Mouse (Mus musculus) intestine, postnatal 0 days (tissue): ENCODE measurements around the gene Gpr135. TPM values are rescaled to one million over a fixed set of nuclear protein-coding genes. Genes with fewer than 3 reads are reported as not detected.

Experiments
- ATAC-seq: fragments of 200-750 bp; cut with Nextera tagmentation; 2 replicates; pipeline ENCODE4 v1.8.0; 2017; ENCODE audit warnings: mild to moderate bottlenecking, moderate TSS enrichment, moderate library complexity
- H3K27ac ChIP-seq: fragments of 300-500 bp; sonication (generic); 2 replicates; pipeline ENCODE4 v1.5.1; 2014; ENCODE audit warnings: mild to moderate bottlenecking, low read depth, low read length, moderate library complexity
- H3K27me3 ChIP-seq: fragments of 300-500 bp; sonication (generic); replicated peaks from 2 replicates; pipeline ENCODE4 v1.6.1; 2014; ENCODE audit warnings: low read length, mixed read lengths; ENCODE audit not compliant: control insufficient read depth, insufficient read depth
- H3K36me3 ChIP-seq: fragments of 300-500 bp; sonication (generic); 2 replicates; pipeline ENCODE4 v1.6.1; 2014; ENCODE audit warnings: mild to moderate bottlenecking, moderate library complexity; ENCODE audit not compliant: control insufficient read depth, insufficient read depth
- H3K4me1 ChIP-seq: fragments of 300-500 bp; sonication (generic); replicated peaks from 2 replicates; pipeline ENCODE4 v1.6.1; 2014; ENCODE audit warnings: antibody characterized with exemption, low read length, mixed read lengths; ENCODE audit not compliant: control insufficient read depth, insufficient read depth
- H3K4me2 ChIP-seq: fragments of 300-500 bp; sonication (generic); replicated peaks from 2 replicates; pipeline ENCODE4 v1.6.1; 2014; ENCODE audit warnings: low read depth, mild to moderate bottlenecking, moderate library complexity
- H3K4me3 ChIP-seq: fragments of 300-500 bp; sonication (generic); 2 replicates; pipeline ENCODE4 v1.5.1; 2014; ENCODE audit warnings: low read depth, low read length
- H3K9ac ChIP-seq: fragments of 300-500 bp; sonication (generic); 2 replicates; pipeline ENCODE4 v1.6.1; 2014; ENCODE audit warnings: mild to moderate bottlenecking, low read depth, low read length
- H3K9me3 ChIP-seq: fragments of 300-500 bp; sonication (generic); 2 replicates; pipeline ENCODE4 v1.6.1; 2016; ENCODE audit warnings: mixed run types; ENCODE audit not compliant: control insufficient read depth
- CTCF ChIP-seq: sonication (generic); IDR thresholded peaks from 2 replicates; pipeline ENCODE4 v1.5.1; 2016; ENCODE audit warnings: low read depth, mild to moderate bottlenecking, control low read depth, antibody characterized with exemption, moderate library complexity
- WGBS: fragments of 180-500 bp; shearing (Covaris S2); extraction: QIAGEN DNeasy Blood & Tissue Kit; methylation state at CpG from one replicate; pipeline ENCODE4 v1.1.7; 2014; 5-methylcytosine and 5-hydroxymethylcytosine counted together
- polyA plus RNA-seq: library from polyadenylated mRNA; unstranded; fragments of >200 nt; fragmentation: Nextera tagmentation; extraction: Ambion mirVana; gene quantifications from 2 replicates; pipeline ENCODE4 v1.2.1, GENCODE M21; 2015

The Gpr135 gene
- polyA plus RNA-seq, 1 experiment from 2014 or later = 0.65 TPM

DNA sequence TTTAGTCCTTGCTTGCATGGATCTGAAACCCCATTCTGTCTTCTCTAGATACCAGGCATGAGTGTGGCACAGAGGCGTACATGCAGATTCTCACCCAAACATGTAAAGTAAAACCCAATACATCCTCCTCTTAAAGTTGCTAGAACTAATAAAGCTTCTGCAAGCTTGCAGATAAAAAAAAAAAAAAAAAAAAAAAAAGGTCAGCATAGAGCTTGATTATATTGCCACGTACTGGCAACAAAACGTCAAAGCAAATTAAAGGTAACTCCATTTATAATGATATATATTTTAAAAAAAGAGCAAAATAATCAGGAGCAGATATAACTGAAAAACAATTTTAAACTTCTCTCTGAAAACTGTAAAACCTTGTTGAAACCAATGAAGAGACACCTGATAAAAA is 29.7 kb downstream of the Gpr135 start:
- TF ChIP-seq CTCF = no peak
- Histone ChIP-seq H3K9ac (no peak overlapping the region), H3K27me3 (no peaks in the 10 kb centered on the region), H3K4me2 (no peak overlapping the region), H3K4me3 (no peak overlapping the region), H3K27ac (no peak overlapping the region), H3K9me3 (no peaks in the 10 kb centered on the region), H3K36me3 (no peaks in the 10 kb centered on the region), H3K4me1 (no peaks in the 10 kb centered on the region)
- ATAC-seq = no peak
- 93% methylated on average over 3 of the region's 3 CpGs for WGBS

DNA sequence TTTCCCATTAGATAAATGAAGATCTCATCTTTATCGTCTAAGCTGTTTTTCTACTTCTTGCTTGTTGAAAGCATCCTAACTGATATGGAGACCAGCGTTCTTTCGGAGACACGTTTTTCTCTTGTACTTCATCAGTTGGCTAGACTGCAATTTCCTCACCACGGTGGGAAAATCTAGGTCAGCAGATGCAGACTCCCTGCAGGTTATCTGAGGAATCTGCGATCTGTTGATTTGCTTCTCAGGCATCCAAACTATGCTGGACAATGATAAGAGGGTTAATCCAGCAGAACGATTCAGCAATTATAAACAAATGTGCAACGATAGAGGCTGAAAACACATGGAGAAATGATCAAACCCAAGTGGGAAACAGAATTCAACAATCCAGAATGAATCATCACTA is 31.4 kb downstream of the Gpr135 start:
- Histone ChIP-seq H3K9me3 (no peaks in the 10 kb centered on the region), H3K4me1 (no peaks in the 10 kb centered on the region), H3K27me3 (no peaks in the 10 kb centered on the region), H3K36me3 (no peaks in the 10 kb centered on the region), H3K9ac (no peak overlapping the region), H3K4me2 (no peak overlapping the region), H3K27ac (no peak overlapping the region), H3K4me3 (no peak overlapping the region)
- 45% methylated on average over 8 of the region's 8 CpGs for WGBS
- TF ChIP-seq CTCF = no peak
- no peak for ATAC-seq

DNA sequence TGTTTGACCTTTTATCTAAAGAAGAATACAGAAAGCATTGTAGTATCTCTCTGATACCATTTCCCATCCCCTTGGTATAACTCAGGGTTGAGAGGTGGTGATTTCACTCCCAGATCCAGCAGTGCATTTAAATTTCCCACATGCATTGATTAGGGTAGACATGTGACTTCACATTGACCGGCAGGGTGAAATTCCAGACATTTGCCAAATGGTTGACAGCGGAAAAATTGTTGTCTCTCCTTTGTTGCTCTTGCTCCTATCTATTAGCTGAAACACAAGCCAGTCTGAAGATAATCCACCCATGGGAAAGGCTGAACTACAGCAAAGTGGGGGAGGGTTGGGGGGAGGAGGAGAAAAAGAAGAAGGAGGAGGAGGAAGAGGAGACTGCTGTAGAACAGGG is 32.1 kb downstream of the Gpr135 start:
- H3K9me3 ChIP-seq = no peaks in the 10 kb centered on the region
- no peaks in the 10 kb centered on the region for H3K27me3 ChIP-seq
- no peak overlapping the region for H3K4me3 ChIP-seq
- TF ChIP-seq CTCF = no peak
- WGBS = 66% methylated on average over 2 of the region's 2 CpGs
- H3K4me2 ChIP-seq = no peak overlapping the region
- no peak for ATAC-seq
- H3K36me3 ChIP-seq = no peaks in the 10 kb centered on the region
- H3K27ac ChIP-seq = no peak overlapping the region
- H3K9ac ChIP-seq = no peak overlapping the region
- H3K4me1 ChIP-seq = no peaks in the 10 kb centered on the region

DNA sequence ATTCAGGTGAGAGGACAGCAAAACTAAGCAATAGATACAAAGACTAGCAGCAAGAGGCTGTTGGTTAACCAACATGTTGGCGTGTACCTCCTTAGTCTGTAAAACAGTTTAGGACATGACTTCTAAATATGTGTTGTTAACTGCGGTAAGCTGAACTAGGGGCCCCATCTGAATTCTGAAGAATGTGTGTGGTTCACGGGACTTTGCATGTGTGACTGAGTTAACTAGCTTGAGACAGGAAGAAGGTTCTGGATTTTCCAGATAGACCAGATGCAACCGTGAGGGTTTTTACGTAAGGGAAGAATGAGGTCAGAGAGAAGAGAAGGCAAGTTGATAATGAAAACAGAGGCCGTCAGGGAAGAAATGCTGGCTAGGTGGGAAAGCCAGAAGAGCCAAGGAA is 33.9 kb downstream of the Gpr135 start:
- Histone ChIP-seq H3K36me3 (no peaks in the 10 kb centered on the region), H3K27ac (no peak overlapping the region), H3K9me3 (no peaks in the 10 kb centered on the region), H3K9ac (no peak overlapping the region), H3K4me2 (no peak overlapping the region), H3K4me3 (no peak overlapping the region), H3K4me1 (no peaks in the 10 kb centered on the region), H3K27me3 (no peaks in the 10 kb centered on the region)
- whole genome bisulfite sequencing = 86% methylated on average over 6 of the region's 6 CpGs
- TF ChIP-seq CTCF = no peak
- ATAC-seq = no peak

DNA sequence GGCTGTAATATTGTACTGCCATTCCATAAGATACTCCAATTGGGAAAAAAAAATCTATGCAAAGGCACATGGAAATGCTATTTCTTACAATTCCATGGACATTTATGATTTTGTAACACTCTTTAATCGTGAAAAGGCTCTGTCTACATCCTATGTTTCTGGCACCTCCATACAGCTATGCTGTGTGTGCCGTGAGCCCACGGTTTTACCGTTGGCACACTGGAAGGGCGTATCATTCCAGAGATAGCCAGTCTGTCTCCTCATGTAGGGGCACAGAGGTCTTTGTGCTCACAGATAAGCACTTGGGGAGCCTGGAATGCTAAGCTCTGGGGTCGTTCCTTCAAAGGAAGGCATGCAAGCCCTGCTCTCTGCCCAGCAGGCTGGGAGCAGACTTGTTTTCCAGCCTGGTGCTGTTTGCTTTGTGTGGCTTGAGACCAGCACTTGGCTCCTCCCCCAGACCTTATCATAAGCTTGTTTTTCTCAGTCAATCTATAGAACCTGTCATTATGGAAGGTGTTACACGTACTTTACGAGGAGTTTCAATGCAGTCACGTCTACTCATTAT is 34.7 kb downstream of the Gpr135 start:
- WGBS = 37% methylated on average over 9 of the region's 9 CpGs
- H3K36me3 ChIP-seq = no peaks in the 10 kb centered on the region
- H3K9ac ChIP-seq = no peak overlapping the region
- no peak overlapping the region for H3K4me3 ChIP-seq
- H3K27me3 ChIP-seq = no peaks in the 10 kb centered on the region
- H3K4me1 ChIP-seq = no peaks in the 10 kb centered on the region
- H3K4me2 ChIP-seq = no peak overlapping the region
- no peak for TF ChIP-seq CTCF
- H3K27ac ChIP-seq = no peak overlapping the region
- no peaks in the 10 kb centered on the region for H3K9me3 ChIP-seq
- no peak for ATAC-seq

DNA sequence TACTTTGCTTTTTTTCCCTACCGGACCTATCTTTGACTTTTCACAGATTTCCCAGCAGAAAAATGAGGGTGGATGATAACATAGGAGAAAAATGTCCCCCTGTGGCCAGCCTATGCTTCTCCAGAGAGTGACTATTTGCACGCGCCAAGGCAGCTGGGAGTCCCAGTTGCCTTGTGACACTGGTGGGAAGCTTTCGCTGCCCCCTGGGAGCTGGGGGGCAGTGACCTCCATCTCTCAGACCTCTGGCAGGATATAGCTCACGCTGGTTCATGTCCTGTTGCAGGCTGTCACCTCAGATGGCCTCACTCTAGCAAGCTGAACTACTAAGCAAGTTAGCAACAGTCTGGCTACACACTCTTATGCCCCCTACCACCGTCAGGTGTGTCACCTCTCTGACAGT is 39.1 kb downstream of the Gpr135 start:
- 81% methylated on average over 6 of the region's 6 CpGs for WGBS
- Histone ChIP-seq H3K36me3 (no peaks in the 10 kb centered on the region), H3K4me3 (no peak overlapping the region), H3K9me3 (no peaks in the 10 kb centered on the region), H3K4me1 (no peaks in the 10 kb centered on the region), H3K27me3 (no peaks in the 10 kb centered on the region), H3K27ac (no peak overlapping the region), H3K9ac (no peak overlapping the region), H3K4me2 (no peak overlapping the region)
- no peak for ATAC-seq
- no peak for TF ChIP-seq CTCF

DNA sequence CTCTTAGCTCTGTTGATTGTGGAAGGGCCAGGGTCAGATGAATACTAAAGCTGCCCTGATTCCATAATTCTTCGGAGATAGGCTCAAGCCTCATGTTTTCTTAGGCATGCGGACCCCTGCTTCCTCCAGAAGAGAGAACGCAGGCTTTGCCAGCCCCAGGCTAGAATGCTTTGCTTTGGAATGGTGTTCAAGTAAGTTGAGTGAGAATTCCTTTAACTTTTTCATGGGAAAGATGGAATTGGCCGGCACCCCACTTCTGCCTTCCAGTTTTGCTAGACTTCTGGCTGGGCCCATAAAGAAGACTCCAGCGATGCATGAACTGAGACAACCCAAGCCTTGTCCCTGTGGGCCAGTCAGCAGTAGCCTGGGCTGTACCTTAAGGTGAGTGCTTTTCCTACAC is 39.8 kb downstream of the Gpr135 start:
- no peaks in the 10 kb centered on the region for H3K4me1 ChIP-seq
- no peak for ATAC-seq
- 92% methylated on average over 5 of the region's 5 CpGs for WGBS

More for the DNA sequence above, 39.8 kb downstream of the Gpr135 start:
- Histone ChIP-seq H3K9ac (no peak overlapping the region), H3K27me3 (no peaks in the 10 kb centered on the region), H3K9me3 (no peaks in the 10 kb centered on the region), H3K4me2 (no peak overlapping the region), H3K36me3 (no peaks in the 10 kb centered on the region), H3K27ac (no peak overlapping the region), H3K4me3 (no peak overlapping the region)
- TF ChIP-seq CTCF = no peak
